Mouse (Mus musculus): Measurements from ENCODE around the gene Prf1.

DNA sequence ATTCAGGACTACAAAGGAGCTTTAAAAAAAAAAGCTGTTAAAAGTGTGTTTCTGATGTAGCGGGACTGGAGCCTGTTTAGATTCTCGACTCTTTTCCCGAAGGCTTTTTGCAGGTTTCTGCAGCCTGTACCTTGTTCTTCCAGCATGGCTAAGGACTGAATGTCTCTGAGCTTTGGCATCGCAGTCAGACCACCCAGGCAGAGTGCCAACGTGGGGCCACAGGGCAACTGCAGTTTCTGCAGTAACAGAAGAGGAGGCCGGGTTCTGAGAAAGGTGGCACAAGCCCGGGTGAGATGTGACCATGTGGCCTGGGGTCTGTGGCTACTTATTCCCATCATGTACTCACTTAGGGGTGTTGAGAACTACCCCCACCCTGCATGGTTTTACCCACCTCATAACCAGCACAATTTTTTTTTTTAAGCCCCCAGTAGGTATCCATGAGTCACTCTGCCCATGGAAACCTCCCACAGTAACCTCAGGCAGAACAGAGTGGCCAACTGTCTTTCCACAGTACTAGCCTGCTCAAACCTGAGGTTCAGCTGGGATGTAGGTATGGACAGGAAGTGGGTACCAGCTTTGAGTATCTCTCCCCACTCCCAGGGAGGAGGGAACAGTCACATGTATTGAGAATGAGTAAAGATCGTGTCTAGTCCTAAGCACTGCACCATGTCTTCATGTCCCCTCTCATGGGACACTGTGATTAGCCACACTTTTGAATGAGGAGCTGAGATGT lies 754 bp upstream of the Prf1 start:
- no peak for TF ChIP-seq CTCF (IDR thresholded peaks at IDR 0.05; ENCODE audit: extremely low read depth, insufficient read length, insufficient replicate concordance, low read depth, low read length)
- no peak for TF ChIP-seq POLR2A (IDR thresholded peaks at IDR 0.05; ENCODE audit: low read depth, low read length)

All from small intestine, adult 2 months (tissue).